Mouse (Mus musculus) C2C12 (cell line): ENCODE measurements around the gene Hacd2.

Experiments used
- CEBPB ChIP-seq: IDR thresholded peaks from one replicate; pipeline ENCODE4 v1.6.1; 2011; ENCODE audit warnings: low read depth, mild to moderate bottlenecking, control low read depth, moderate library complexity
- CTCF ChIP-seq: IDR thresholded peaks from one replicate; pipeline ENCODE4 v1.5.1; 2011; ENCODE audit not compliant: control insufficient read depth, insufficient read depth, insufficient read length
- MAX ChIP-seq: IDR thresholded peaks from one replicate; pipeline ENCODE4 v1.6.1; 2011; ENCODE audit warnings: mild to moderate bottlenecking, control low read depth
- MYOD1 ChIP-seq: IDR thresholded peaks from one replicate; pipeline ENCODE4 v1.6.1; 2011; ENCODE audit warnings: low read depth; ENCODE audit not compliant: control insufficient read depth, insufficient read length
- MYOG ChIP-seq: IDR thresholded peaks from one replicate; pipeline ENCODE4 v1.6.1; 2011; ENCODE audit not compliant: control insufficient read depth, insufficient read length; ENCODE audit errors: extremely low read depth
- USF1 ChIP-seq: IDR thresholded peaks from one replicate; pipeline ENCODE4 v1.6.1; 2011; ENCODE audit warnings: low read depth, mild to moderate bottlenecking, control low read depth, moderate library complexity

GRCm38 (mm10) chr16:35102866-35103620 is 80.8 kb downstream of the Hacd2 start:
- TF ChIP-seq CTCF (no peak), USF1 (no peak), MAX (no peak), CEBPB (no peak), MYOD1 (no peak), MYOG (no peak)
